Mouse (Mus musculus): ENCODE measurements around the gene Dock6.

Gene Dock6

DNA sequence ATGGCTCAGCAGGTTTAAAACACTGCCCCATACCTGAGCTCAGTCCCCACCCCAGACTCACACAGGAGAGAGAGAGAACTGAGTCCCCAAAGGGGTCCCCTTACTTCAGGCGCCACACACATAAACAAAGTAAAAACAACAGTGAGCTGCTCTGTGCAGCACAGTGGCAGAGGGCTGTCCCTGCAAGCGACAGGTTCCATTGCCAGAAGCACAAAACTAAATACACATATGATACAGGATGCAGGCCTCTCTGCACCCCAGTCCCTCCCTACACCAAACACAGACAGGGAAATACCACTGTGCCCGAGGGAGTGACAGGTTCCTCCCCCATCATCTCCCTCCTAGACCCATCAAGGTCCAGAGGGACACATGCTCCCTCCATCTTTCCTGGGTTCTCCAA, 5.0 kb downstream of the Dock6 start:
- DNase-seq (ENCODE audit: low spot score in 2 of 2) = no peak

DNA sequence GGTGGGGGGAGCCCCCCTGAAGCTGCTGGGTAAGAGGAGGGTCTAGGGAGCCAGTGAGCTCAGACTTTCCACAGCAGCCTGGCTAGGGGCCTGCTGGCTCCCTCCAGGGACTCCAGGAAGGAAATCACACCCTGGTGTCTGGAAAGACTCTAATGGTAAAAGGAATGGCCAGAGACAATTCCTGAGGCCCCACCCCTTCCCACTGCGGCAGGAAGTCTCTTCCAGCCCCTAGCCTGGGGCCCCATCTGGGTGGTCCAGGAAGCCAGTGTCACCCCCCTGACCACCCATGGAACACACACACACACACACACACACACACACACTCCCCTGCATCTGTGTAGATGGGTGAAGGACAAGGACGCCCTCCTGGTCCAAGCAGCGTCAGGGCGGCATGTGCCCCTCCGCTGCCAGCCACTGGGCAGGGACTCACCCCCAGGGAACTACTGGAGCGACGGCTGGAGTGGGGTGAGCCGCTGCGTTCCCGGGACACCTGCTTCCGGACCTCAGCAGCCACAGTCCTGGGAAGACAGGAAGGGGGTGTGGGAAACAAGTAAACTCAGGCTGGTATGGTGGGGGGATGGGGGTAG, 5.6 kb downstream of the Dock6 start:
- DNase-seq (ENCODE audit: low spot score in 2 of 2) = peak in 1 of 2 experiments; percentile 38

DNA sequence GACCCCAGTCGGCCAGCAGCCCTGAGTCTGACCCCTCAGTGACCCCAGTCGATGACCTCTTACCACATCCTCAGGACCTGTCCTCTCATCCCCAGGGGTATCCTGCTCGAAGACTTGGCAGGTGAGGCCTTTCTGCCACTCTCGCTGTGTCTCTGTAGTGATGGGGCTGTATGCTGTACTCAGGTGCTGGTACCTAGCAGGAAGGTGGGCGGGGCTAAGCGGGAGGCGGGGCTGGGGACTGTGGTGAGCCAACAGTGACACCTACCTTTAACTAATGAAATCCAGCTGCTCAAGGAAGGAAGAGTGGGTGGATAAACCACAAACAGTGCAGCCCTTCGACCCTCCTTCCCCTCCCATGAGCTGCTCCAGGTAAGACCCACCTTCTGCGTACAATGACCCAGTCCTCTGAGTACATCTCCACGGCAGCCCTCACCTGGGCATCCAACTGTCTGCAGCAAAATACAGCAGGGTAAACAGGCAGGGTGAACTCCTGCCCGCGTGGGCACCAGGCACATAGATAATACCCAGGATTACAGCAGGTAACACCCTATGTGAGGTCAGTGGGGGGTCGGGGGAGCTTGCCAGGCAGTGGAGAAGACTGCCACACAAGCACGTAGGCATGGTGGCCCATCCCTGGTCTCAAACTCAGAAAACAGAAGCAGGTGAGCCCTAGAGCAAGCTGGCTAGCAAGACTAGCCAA, 6.9 kb downstream of the Dock6 start:
- DNase-seq (ENCODE audit: low spot score in 2 of 2) = no peak

DNA sequence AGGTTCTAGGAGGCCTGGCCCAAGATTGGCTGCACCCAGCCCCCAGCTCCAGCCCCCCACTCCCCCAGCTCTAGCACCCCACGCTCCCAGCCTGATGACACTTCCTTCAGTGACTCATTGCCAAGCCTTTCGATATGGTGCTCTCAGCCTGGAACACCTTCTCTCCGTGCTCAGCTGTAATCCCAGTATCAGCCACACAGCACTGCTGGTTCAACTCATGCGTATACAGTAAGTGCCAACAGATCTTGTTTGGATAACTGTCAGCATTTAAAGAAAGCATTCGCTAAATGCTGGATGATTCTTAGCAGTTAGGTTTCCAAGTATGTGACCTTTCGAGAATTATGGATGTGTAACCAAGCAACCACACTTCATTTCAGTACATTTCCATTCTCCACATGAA, 9.3 kb downstream of the Dock6 start:
- DNase-seq (ENCODE audit: low spot score in 2 of 2) = no peak

DNA sequence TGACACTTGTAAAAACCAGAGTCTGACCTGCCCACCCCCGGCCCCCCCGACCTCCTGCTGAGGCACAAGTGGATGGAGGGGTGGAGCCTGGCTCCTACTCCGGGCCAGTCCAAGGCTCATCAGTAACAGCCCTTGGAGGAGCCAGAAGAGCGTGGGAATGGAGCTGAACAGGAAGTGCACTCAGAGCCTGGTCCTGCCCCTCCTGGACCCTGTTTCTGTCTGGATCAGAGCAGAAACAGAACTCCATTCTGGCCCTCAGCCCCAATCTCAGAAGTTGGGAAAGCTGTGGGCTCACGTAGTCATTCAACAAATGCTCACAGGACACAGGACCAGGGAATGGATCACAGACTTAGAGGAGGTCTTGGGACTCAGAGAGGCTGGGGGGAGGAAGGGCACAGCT, 10.0 kb downstream of the Dock6 start:
- DNase-seq (ENCODE audit: low spot score in 2 of 2) = peak in 1 of 2 experiments; percentile 14

DNA sequence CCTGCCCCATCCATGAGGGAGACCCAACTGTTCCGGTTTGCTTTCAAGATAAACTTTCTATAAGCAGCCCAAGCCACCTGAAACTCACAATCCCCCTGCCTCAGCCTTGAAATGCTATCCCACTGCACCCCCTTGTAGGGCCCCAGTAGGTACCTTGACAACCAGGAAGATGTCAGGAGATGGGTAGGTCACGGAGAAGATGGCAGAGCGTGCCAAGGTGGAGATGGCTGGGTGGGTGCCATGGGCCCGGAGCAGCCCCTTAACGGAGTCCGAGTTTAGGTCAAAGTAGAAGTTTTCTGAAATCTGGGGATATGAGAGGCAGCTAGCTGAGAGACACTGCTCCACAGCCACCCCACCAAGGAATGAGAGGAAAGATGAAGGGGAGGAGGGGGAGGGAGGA, 11.1 kb downstream of the Dock6 start:
- DNase-seq (ENCODE audit: low spot score in 2 of 2) = no peak

DNA sequence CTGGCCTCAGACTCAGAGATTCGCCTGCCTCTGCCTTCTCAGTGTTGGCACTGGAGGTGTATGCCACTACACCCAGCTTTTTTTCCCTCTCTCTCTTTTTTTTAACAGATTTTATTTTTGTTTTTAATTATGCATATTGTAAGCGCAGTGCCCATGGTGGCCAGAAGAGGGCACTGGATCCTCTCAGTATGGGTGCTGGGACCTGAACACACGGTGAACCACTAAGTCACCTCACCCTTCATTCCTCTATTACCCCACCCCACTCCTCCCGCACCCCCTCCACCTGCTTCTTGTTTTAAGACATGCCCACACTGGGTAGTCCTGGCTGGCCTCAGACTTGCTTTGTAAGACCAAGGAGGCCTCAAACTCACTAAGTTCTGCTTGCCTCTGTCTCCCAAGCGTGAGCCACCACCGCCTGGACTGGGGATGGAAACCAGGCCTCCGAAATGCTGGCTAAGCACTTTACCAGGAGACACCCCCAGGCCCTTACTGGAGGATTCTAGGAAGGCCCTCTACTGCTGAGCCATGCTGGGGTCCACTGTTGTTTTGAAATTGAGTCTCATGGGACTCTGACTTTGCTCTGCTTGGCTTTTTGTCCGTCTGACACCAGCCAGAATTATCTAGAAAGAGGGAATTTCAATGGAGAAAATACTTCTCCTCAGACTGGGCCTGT, 12.2 kb downstream of the Dock6 start:
- DNase-seq (ENCODE audit: low spot score in 2 of 2) = peak in 1 of 2 experiments; percentile 30

DNA sequence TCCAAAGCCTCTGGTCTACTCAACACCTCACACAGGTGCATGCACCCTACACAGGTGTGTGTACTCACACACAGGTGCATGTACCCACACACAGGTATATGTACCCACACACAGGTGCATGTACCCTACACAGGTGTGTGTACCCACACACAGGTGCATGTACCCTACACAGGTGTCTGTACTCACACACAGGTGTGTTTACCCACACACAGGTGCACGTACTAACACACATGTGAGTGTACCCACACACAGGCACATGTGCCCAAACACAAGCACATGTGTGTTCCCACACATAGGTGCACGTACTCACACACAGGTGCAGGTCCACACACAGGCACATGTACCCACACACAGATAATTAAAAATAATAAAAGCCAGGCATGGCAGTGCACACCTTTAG, 14.7 kb downstream of the Dock6 start:
- no peak for DNase-seq (ENCODE audit: low spot score in 2 of 2)

DNA sequence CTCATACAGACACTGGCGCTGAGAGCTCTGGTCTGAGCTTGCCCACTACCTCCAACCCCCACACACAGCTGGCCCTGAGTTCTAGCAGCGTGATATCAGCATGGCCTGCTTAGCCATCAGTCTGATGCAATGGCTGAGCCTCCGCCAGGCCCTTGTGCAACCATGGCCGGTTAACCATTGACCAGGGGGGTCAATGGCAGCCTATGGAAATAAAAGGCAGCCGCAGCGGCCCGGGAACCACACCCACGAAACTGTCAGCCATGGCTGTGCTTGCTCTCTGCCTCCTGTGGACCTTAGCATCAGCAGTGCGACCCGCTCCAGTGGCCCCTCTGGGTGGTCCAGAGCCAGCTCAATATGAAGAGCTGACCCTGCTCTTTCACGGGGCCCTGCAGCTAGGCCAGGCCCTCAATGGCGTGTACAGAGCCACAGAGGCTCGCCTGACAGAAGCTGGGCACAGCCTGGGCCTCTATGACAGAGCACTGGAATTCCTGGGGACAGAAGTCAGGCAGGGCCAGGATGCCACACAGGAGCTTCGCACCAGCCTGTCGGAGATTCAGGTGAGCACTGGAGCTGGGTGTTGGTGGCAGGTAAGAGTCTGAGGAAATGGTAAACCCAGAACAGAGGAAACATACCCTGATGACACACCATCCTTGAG, 17.1 kb downstream of the Dock6 start, which contains the start of gene Angptl8:
TSS of gene Angptl8 (plus strand) at position 253 of the 655 bp plus-strand sequence.
- DNase-seq (ENCODE audit: low spot score in 2 of 2) = peak in 1 of 2 experiments; percentile 85

DNA sequence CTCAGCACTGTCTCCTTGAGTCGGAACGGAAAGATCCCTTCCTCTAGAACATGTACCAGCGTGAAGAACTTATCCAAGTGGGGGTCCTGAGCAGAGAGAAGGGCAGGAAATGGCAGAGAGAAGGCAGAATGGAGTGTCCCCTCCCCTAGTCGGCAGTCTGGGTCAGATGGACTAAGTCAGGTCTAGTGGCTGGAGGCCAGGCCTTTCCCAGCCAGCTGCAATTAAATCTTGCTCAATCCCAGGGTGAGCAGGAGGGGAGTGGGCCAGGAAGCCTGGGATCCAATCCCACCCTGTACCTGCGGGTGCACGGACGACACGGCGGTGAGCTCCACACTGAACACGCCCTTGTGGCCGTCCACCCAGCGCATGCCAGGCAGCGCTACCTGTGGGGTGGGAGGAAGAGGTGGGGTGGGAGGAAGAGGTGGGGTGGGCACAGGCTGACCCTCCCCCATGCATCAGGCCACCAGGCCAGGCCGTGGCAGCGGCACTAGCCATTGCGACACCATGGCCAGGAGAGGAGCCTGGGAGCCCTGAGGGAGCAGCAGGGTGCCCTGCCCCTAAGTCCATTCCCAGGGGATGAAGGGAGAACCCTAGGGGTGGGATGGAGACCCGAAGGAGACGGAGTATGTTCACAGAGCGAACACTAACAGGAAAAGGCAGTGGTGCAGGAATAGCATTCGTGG, 20.7 kb downstream of the Dock6 start:
- peak in 1 of 2 experiments; percentile 60 for DNase-seq (ENCODE audit: low spot score in 2 of 2)

DNA sequence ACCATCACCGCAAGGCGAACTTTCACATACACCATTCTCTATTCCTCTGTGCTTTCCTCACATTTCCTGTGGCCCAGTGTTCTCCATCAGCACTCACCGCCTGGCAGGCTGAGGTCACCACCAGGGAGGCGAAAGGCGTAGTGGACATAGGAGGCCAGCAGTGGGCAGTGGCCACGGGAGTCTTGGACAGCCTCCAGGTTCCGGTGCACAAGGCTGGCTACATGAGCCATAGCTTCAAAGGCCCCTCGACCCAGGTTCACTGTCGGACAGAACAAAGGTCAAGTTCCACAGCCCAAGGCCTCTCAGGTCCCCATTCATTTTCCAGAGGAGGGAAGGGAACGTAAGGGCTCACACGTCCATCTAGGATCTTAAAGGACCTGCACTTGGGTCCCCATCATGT, 21.5 kb downstream of the Dock6 start:
- peak in 1 of 2 experiments; percentile 34 for DNase-seq (ENCODE audit: low spot score in 2 of 2)

DNA sequence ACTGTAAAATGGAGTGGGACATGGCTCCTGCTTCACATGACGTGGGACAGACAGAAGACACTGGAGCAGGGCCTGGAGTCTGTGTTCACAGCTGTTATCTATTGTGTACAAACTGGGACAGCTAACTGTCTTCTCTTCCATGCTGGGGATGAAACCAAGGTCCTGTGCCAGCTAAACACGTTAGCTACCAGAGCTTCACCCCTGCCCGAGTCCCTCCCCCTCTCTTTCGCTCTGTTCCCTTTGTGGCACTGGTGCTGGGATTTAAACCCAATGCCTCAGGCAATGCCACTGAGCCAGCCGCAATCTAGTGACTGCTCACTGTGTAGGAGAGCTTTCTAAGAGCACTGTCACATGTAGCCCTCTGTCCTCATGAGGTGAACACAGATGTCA, 22.0 kb downstream of the Dock6 start:
- DNase-seq (ENCODE audit: low spot score in 2 of 2) = no peak

DNA sequence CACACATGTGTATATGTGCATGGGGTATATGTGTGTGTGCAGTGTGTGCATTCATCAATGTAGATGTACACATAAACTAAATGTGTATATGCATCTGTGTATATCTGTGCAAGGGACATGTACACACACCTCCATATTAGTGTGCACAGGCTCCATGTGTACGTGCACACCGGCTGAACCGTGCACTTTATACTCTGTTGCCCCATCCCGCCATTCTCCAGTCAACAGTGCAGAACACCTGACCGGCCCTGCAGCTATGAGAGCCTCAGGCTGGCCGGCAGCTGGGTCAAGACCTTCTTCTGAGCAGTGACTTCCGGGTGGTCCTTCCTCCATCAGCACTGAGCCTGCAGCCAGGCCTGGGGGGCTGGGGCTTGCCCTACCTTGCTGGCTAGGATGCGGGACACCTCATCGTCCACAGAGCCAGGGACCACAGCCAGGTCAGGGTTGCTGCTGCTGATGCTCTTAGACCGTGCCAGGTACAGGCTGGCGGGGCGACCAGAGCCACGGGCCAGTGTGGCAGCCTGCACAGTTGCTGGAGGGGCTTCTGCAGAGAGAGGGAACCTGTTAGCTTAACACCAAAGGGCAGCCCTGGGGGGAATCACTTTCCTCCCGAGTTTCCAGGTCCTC, 22.5 kb downstream of the Dock6 start:
- no peak for DNase-seq (ENCODE audit: low spot score in 2 of 2)

DNA sequence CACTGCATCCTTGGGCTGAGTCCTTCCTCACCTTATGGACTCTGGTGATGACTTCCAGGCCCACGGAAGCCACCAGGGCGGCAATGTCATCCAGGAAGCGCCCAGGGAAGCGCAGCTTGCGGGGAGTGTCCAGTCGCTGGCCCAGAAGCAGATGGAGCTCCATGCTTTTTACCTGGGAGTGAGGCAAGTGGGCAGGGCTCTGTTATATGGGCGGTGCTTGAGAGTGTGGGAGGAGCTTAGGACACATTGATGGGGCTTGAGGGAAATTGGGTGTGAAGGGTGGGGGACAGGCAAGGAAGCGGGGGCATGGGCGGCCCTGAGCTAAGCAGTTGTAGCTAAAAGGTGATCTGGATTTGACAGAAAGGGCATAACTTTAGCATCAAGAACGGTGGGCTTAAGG, 28.1 kb downstream of the Dock6 start:
- no peak for DNase-seq (ENCODE audit: low spot score in 2 of 2)

DNA sequence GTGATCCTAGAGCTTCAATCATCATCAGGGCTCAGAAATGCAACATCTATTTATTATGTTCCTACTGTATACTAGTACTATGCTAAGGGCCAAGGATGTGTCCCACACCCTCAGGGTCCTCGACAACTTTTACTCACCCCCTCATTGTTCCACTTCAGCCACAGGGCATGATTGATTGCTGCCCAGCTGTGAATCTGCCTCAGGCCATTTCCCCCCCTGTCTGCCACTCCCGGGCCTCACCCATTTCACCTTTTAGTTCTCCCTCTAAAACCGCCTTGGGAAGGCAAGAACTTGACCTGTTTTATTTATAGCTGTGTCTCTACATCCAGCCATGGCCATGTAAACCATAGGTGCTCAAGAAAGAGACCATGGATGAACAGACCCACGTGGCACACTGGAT, 28.5 kb downstream of the Dock6 start:
- no peak for DNase-seq (ENCODE audit: low spot score in 2 of 2)

DNA sequence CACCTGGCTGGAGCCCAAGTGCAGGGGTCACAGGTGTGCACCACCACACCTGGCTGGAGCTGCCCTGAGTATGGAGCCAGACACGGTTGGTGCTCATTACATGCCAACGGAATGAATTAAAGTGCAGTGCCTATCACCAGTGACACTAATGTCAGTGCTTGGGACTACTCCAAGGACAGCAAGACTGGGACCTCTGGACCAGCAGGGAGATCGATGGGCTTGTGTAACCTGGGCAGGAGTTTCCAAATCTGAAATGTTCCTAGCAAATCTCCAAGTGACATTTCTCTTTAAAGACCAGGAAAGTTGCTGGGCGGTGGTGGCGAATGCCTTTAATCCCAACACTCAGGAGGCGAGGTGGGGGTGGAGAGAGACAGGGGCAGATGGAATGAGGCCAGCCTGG, 29.7 kb downstream of the Dock6 start:
- DNase-seq (ENCODE audit: low spot score in 2 of 2) = no peak

DNA sequence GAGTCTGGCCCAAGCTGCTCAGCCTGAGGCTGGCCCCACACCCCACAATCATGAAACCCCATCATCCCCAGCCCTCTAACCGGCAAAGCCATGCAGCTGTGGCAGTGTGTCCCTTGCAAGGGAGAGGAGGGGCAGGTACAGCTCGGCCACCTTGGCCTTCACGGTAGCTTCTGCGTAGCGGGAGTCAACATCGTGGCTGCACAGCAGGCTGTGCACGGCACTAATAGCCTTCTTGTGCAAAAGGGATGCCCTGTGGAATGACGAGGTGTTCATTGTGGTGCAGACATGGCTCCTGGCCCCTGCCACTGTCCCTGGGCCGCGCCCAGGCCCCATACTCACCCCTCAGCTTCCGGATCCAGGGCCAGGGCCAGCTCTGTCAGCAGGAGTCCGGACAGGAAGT, 32.3 kb downstream of the Dock6 start:
- no peak for DNase-seq (ENCODE audit: low spot score in 2 of 2)

DNA sequence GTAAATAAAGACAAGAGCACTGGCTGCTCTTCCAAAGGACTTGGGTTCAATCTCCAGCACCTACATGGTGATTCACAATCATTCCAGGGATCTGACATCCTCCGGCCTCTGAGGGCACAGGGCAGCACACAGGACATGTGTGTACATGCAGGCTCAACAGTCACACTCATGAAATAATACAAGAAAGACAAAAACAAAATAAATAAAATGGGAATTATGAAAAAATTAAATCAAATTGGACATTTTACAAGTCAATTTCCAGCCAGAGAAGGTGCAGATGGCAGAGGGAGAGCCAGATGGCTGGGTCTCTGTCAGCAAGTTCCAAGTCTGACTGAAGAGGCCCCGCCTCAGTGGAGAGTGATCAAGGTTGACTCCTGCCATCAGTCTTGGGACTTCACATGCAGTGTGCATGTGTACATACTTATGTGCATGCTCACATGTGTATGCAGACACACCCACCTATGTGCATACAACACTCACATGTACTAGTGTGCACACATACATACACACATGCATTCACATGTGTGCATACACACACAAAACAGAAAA, 33.2 kb downstream of the Dock6 start:
- DNase-seq (ENCODE audit: low spot score in 2 of 2) = no peak

DNA sequence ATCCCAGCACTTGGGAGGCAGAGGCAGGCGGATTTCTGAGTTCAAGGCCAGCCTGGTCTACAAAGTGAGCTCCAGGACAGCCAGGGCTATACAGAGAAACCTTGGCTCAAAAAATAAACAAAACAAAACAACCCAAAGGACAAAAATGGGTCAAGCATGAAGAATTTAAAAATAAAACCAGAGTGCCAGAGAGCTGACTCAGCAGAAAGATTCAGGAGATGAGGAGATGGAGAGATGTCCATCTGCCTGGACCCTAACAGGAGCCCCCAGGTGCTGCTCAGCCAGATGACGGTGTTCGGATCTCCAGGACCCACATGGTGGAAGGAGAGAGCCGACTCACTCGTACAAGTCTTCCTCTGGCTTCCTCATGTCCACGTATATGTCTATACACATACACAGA, 33.9 kb downstream of the Dock6 start:
- DNase-seq (ENCODE audit: low spot score in 2 of 2) = no peak

DNA sequence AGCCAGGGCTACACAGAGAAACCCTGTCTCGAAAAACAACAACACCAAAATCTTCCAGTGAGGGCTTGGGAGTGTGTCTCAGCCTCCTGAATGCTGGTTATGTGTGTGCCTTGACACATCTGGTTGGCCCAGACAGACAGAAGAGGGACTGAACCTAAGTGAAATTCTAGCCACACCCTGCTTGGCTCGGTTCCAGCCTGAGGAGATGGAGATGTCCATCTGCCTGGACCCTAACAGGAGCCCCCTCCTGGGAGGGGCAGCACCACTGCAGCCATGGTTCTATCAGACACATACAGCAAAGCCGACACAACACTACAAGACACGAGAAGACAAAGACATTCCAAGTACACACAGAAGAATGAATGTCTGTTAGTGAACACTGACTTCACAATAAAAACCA, 34.3 kb downstream of the Dock6 start:
- DNase-seq (ENCODE audit: low spot score in 2 of 2) = no peak

DNA sequence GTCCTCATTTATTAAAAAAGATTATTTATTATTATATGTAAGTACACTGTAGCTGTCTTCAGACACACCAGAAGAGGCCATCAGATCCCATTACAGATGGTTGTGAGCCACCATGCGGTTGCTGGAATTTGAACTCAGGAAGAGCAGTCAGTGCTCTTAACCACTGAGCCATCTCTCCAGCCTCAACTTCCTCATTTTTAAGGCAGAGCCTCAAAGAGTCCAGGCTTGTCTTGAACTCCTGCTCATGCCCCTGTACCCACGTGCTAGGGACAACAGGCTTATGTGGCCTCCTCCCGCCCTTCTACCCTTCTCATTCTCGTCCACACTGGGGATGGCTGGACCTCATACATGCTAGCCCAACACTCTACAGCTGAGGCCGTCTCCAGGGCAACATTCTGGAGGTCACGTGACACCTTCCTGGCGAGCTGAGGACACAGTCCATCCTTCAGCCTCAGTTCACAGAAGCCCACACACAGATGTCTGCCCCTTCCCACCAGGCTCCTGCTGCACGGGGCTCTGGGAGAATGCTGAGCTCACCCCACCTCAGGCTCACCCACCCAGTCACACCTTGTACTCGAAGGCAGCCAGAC, 35.6 kb downstream of the Dock6 start:
- no peak for DNase-seq (ENCODE audit: low spot score in 2 of 2)

Data from urinary bladder, postnatal 36 days (tissue).